Mouse (Mus musculus) E14TG2a.4 (cell line): ENCODE data around the gene Micu1.

Experiments
- CTCF ChIP-seq: conservative IDR thresholded peaks from 2 replicates; pipeline ENCODE4 v1.5.1; 2014; ENCODE audit warnings: low read length
- NANOG ChIP-seq: IDR thresholded peaks from 2 replicates; pipeline ENCODE4 v1.6.1; 2014; ENCODE audit warnings: borderline replicate concordance, low read length, mixed read lengths
- POU5F1 ChIP-seq: IDR thresholded peaks from 2 replicates; pipeline ENCODE4 v1.6.1; 2014; ENCODE audit warnings: low read length, borderline replicate concordance

DNA sequence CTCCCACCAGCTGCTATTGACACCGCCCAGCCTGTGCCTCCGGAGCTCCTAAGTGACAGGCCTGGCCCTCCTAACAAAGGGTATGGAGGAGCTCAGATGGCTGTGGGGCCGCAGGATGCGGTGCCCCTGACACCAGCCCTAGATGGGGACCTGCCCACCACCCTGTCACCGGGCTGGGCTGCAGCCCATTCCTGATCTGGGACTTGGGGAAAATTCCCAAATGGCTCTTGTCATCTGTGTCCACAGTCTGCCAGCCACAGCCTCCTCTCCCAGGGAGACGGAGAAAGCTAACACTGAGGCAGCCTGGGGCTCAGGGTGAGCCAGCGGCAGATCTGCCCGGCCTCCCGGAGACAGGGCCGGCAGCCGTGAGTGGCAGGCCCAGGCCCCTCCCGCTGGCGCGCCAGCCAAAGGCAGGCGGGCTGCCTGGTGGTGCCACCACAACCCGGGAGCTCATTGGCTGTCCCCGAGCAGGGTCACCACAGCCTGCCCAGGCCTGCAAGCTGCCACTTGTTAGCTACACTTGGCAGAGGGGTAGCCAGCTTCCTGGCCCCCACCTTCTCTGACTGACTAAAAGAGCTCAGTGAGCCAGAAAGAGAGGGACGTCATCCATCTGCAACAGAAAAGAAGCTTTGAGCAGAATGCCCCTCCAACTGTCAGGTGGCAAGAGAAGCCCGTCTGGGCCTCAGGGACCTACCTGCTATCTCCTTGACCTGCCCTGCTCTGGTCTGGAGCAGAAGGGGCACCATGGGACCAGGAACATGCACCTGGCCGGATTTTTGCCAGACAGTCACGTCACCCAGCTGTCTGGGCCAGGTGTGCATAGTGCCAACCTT is 197.3 kb downstream of the Micu1 start:
- TF ChIP-seq CTCF: no peak
- no peak for TF ChIP-seq NANOG
- no peak for TF ChIP-seq POU5F1
